Mouse (Mus musculus) megakaryocyte, embryonic 14.5 days (primary cell): ENCODE data around the gene Psen2. TPM values are rescaled to one million over a fixed set of nuclear protein-coding genes. Genes with fewer than 3 reads are reported as not detected.

Experiments used
- H3K27me3 ChIP-seq: replicated peaks from 2 replicates; pipeline ENCODE3; 2012; ENCODE audit warnings: inconsistent platforms
- H3K36me3 ChIP-seq: replicated peaks from 2 replicates; pipeline ENCODE3; 2012; ENCODE audit warnings: low read length, inconsistent platforms, mixed read lengths
- H3K4me1 ChIP-seq: 2 replicates; pipeline ENCODE4 v1.6.1; 2012; ENCODE audit warnings: inconsistent platforms
- H3K4me3 ChIP-seq: replicated peaks from 2 replicates; pipeline ENCODE3; 2012; ENCODE audit warnings: moderate library complexity, mild to moderate bottlenecking, inconsistent platforms
- H3K9me3 ChIP-seq: 2 replicates; pipeline ENCODE4 v1.6.1; 2012; ENCODE audit warnings: inconsistent platforms
- FLI1 ChIP-seq: IDR thresholded peaks from 2 replicates; pipeline ENCODE4 v1.6.1; 2012; ENCODE audit warnings: low read length, inconsistent platforms, mixed read lengths
- GATA1 ChIP-seq: IDR thresholded peaks from 3 replicates; pipeline ENCODE4 v1.6.1; 2012; ENCODE audit warnings: mixed read lengths, low read length, inconsistent platforms, borderline replicate concordance
- polyA plus RNA-seq: library from polyadenylated mRNA; stranded (reverse); fragments of >175 nt; gene quantifications from 2 replicates; pipeline ENCODE4 v1.2.3, GENCODE M21; 2012; ENCODE audit warnings: low replicate concordance; ENCODE audit not compliant: insufficient read depth

Psen2 gene
- polyA plus RNA-seq, 1 experiment, result 36.6 TPM

DNA sequence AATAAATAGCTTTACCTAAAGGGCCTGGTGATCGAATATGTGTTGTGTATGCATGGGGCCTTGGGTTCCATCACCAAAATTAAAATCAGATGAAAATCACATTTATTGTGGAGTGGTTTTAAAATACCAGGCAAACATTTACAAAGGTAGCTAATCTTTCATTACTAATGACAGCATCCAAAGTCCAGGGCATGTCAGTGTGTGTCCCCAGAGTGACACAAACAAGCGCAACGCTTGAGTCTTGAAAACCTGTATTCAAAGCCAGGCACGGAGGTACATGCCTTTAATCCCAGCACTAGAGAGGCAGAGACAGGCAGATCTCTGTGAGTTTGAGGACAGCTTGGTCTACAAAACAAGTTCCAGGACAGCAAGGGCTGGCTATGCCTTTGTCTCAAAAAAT is 36.5 kb upstream of the Psen2 start:
- Histone ChIP-seq H3K27me3 (no peaks in the 10 kb centered on the region), H3K36me3 (no peaks in the 10 kb centered on the region), H3K4me3 (no peak overlapping the region), H3K9me3 (no peaks in the 10 kb centered on the region), H3K4me1 (peaks cover 92% of the 10 kb centered on the region)
- TF ChIP-seq FLI1 (no peak), GATA1 (no peak)

DNA sequence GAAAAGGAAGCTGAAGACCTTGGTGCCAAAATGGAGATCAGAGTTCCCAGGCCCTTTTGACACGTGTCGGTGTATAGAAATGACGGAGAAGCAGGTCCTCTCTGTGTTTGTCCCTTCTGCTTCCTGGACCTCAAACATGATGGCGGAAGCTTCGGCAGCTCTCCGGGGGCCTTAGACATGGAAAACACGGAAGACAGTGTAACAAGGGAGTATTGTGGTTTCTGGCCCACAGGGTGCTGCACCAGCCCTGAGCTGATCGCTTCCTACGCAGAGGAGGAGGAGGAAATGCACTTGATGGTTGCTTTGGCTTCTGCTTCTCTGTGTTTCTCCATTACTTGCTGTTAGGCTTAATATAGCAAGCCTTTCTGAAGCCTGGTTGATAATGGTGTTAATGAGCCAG is 32.9 kb upstream of the Psen2 start:
- Histone ChIP-seq H3K27me3 (no peaks in the 10 kb centered on the region), H3K4me1 (peaks cover 77% of the 10 kb centered on the region), H3K4me3 (peak overlapping the region; percentile 38), H3K36me3 (no peaks in the 10 kb centered on the region), H3K9me3 (no peaks in the 10 kb centered on the region)
- no peak for TF ChIP-seq FLI1
- no peak for TF ChIP-seq GATA1

DNA sequence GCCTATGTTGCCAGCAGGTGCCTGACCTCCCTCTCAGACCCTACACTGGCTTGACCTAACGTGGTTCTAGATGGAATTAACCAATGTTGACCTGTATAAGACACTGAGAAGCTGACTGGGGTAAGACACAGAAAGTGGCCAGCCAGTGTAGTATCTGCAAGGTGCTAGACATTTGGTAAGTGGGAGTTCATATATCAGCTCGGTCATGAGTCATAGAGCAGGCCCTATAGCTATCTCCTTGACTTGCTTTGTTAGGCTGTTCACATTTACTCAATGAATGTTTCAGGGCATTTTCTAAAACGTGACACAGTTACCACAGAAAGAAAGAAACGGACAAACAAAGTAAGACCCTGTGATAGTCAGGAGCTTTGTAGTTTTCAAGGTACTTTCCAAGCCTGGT is 27.1 kb upstream of the Psen2 start:
- Histone ChIP-seq H3K36me3 (no peaks in the 10 kb centered on the region), H3K9me3 (no peaks in the 10 kb centered on the region), H3K4me3 (no peak overlapping the region), H3K4me1 (peaks cover 64% of the 10 kb centered on the region), H3K27me3 (no peaks in the 10 kb centered on the region)
- TF ChIP-seq GATA1, result no peak
- TF ChIP-seq FLI1, result no peak

DNA sequence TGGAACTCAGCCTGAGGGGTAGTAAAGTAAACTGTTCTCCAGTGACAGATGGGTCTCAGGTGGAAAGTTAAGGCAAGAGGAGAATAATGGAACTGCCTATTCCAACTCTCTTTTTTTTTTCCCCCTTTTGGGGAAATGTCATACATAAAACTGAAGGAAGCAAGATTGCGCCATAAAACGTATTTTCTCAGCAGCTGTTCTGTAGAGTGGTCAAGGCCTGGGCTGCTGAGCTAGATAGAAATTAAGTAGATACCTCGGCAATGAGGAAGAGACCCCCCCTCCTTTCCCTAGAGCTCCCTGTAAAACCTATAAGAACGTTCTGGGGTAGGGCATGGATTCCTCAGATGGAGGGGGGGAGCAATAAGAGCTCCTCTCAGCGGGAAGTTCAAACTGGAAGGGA is 26.6 kb upstream of the Psen2 start:
- Histone ChIP-seq H3K4me3 (no peak overlapping the region), H3K9me3 (no peaks in the 10 kb centered on the region), H3K4me1 (peaks cover 70% of the 10 kb centered on the region), H3K27me3 (no peaks in the 10 kb centered on the region), H3K36me3 (no peaks in the 10 kb centered on the region)
- no peak for TF ChIP-seq FLI1
- TF ChIP-seq GATA1, result no peak

DNA sequence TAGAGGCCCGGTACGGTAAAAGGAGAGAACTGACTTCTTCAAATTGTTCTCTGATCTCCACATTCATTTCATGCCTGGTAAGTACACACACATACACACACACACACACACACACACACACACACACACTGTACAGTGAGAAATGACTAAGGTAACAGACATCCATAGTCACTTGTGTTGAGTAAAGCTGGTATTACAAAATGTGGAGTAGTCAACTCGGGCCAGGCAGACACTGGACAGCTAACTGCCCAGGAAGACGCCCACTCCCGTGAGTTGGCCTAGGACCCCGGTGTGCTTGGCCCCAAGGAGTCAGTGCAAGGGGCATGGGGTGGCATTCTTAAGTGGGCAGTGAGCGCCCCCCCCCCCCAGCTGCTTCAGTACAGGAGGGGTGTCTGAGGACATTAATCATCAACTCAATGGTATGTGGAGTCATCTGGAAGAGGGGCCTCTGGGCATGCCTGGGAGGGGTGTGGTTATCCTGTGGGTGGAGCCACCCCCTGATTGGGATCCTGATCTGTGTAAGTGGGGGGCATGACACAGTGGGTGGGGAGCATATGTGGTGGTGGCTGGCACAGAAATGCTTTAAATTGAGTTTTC is 25.7 kb upstream of the Psen2 start:
- Histone ChIP-seq H3K4me3 (peak overlapping the region; percentile 23), H3K36me3 (no peaks in the 10 kb centered on the region), H3K4me1 (peaks cover 78% of the 10 kb centered on the region), H3K9me3 (no peaks in the 10 kb centered on the region), H3K27me3 (peaks cover 4% of the 10 kb centered on the region)
- TF ChIP-seq FLI1 (no peak), GATA1 (no peak)

DNA sequence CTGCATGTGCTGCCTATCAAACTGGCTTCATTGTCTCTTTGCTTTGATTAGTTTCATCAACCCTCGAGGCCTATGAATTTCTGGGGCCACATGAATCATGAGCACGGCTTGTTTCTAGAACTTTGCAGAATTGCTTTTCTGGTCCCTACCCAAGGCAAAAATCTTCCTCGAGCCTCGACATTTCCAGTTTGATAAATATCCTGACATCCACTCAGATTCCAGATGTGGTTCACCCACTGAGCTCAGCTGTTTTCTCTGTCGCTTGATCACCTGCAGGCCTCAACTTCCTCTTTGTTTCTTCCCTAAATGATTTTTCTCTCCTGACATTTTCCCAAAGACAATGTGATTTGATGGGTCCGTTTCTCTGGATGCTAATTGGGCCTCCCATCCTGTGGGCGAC is 25.0 kb upstream of the Psen2 start:
- TF ChIP-seq GATA1, result no peak
- no peak for TF ChIP-seq FLI1
- H3K4me1 ChIP-seq, result peaks cover 77% of the 10 kb centered on the region
- no peak overlapping the region for H3K4me3 ChIP-seq
- H3K27me3 ChIP-seq, result peaks cover 9% of the 10 kb centered on the region
- no peaks in the 10 kb centered on the region for H3K9me3 ChIP-seq
- H3K36me3 ChIP-seq, result no peaks in the 10 kb centered on the region

DNA sequence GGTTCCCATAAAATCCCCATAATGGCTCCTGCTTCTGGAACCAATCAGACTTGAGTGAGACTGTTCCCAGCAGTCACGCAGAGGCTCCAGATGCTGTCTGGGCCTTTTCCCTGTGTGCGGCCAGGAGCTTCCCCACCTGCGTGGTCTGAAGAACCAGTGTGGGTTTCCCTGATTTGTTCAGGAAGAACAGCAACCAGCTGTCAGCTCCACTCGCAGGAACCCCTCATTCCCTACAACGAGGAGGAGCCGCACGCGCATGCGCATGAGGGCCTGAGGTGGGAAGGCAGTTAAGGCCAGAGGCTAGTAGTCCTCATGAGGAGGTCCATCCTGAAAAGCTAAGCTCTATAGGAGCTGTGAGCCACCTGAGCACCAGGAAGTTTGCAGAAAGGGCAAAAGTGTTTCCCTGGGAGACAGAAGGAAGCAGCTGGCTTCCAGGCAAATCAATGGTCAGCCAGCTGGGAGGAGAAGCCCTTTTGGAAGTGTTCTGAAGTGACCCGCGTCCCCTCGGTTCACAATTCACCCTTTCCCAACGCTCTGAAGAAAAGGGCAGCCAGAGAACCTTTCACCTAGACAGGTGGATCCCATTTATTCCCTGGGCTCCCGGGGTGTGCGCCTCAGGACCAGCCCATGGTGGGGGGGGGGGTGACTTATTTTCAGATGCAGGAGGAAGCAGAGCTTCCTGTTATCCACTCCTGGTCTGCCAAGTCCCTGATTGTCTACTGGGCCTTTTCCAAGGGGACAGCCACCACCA is 23.0 kb upstream of the Psen2 start:
- Histone ChIP-seq H3K9me3 (peaks cover 5% of the 10 kb centered on the region; the same call in 1 of the 2 replicates), H3K4me3 (no peak overlapping the region), H3K4me1 (peaks cover 67% of the 10 kb centered on the region), H3K36me3 (no peaks in the 10 kb centered on the region), H3K27me3 (peaks cover 9% of the 10 kb centered on the region)
- TF ChIP-seq FLI1, result no peak
- TF ChIP-seq GATA1, result no peak

DNA sequence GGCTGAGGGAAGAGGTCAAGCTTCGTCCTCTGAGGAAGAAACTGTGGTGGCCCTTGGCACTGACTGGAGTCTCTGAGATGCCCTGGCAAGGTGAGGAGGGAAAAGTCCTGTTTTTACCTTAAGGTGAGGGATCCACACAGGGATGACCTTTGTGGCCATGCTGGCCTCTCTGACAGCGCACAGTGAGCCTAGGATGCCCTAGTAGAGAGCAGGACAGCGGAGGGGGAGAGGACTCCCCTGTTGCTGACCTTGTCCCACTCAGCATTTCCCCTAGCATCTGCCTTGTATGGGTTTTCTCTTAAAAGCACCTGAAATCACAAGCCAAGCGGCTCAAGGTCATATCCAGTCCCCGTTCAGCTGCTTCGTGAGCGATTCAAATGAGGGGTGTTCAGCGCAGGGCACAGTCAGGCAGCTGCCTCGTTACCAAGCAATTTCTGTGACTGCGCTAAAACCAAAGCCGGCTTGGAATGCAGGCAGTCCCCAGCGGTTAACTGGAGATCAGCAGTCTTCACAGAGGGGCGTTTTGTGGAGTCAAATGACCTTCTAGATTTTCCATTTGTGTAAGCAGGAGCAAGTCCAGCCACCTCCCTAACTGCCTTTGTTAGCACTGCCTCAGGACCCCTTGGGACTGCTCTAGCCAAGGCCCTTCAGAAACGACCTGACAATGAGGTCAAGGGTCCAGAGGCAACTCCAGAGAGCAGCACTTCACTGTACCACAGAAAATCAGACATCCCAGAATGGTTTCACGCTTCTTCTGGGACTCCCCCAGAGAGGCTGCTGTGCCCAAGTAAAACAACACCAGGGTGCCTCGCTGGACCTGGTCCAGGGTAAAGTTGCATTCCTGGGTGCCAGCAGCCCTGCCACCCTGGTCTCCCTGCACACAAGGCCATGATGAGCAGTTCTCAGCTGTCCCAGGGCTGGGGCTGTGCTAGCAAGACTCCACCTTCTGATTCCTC is 20.9 kb upstream of the Psen2 start:
- Histone ChIP-seq H3K36me3 (no peaks in the 10 kb centered on the region), H3K4me1 (peaks cover 74% of the 10 kb centered on the region), H3K9me3 (peaks cover 5% of the 10 kb centered on the region; the same call in 1 of the 2 replicates), H3K4me3 (peak overlapping the region; percentile 64), H3K27me3 (peaks cover 9% of the 10 kb centered on the region)
- TF ChIP-seq GATA1 (no peak), FLI1 (no peak)

DNA sequence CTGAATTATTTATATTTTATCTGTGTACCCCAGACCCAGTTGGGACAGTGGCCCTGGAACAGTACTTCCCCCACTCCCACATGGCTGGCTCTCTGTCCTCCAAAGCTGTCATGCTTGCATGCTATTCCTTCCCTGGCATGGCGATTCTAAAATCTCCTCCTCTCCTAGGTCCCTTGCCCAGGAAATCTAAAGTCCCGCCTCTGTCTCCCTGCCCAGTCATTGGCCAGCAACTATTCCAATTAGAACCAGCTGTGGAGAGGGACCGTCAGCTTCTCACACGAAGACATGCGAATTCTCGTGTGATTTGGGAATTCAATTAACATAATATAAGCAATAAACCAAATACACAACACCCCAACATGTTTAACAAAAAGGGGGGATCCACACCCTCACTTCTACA is 19.3 kb upstream of the Psen2 start:
- H3K4me3 ChIP-seq, result no peak overlapping the region
- H3K36me3 ChIP-seq, result no peaks in the 10 kb centered on the region
- H3K27me3 ChIP-seq, result peaks cover 9% of the 10 kb centered on the region
- peaks cover 5% of the 10 kb centered on the region; the same call in 1 of the 2 replicates for H3K9me3 ChIP-seq
- TF ChIP-seq FLI1, result no peak
- TF ChIP-seq GATA1, result no peak
- H3K4me1 ChIP-seq, result peaks cover 74% of the 10 kb centered on the region

DNA sequence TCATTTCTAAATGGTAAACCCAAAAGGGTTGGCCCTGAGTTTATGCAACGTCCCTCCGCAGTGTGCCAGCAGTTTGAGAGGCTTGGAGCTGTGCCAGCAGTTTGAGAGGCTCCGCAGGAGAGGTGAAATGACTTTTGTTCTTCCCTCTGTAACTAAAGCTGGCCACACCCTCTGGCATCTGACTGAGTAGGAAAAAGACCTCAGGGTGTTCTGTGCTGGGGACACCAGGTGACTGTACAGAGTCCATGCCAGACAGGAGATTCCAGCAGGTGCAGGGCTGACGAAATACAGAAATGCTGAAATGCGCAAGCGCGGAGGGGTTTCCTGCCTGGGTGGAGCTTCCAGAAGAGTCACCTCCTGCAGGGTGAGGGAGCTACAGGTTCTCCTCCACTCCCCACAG is 16.4 kb upstream of the Psen2 start:
- Histone ChIP-seq H3K4me1 (peaks cover 51% of the 10 kb centered on the region), H3K36me3 (peaks cover 12% of the 10 kb centered on the region), H3K4me3 (peak overlapping the region; percentile 84), H3K9me3 (peaks cover 26% of the 10 kb centered on the region), H3K27me3 (peaks cover 9% of the 10 kb centered on the region)
- TF ChIP-seq GATA1 (no peak), FLI1 (no peak)
